ENCODE assay signal across 8 mouse cellular contexts in genomic region chr9:108507619-108508434, GRCm38 (mm10). TPM values are rescaled to one million over a fixed set of nuclear protein-coding genes. Genes with fewer than 3 reads are reported as not detected.
DNase-seq lines count a peak whose midpoint lies in the region; ATAC-seq and TF ChIP-seq lines count a peak whose summit lies in the region.

TSS of gene Qars (plus strand) at chr9:108507706.

- DNase-seq in G1E (ENCODE audit: low spot score): peak; percentile 97
- DNase-seq in cerebellum, adult 18-20 months: peak; percentile 94 to 96
- DNase-seq in heart, postnatal 36 days: peak; percentile 91 to 92
- DNase-seq in layer of hippocampus, adult 2 months (ENCODE audit: low spot score in 2 of 2): peak; percentile 87 to 94
- DNase-seq in lung, embryonic 14.5 days: peak; percentile 98
- peak; percentile 94 for DNase-seq in thymus, adult 2 months

- no peaks in the 10 kb centered on the region for H3K27me3 ChIP-seq in G1E (ENCODE audit: insufficient read depth, low read length)
- no peaks in the 10 kb centered on the region for H3K27me3 ChIP-seq in forebrain, embryonic 16.5 days (replicated peaks; ENCODE audit: control insufficient read depth, insufficient read depth, low read length)
- no peaks in the 10 kb centered on the region for H3K27me3 ChIP-seq in lung, embryonic 14.5 days (ENCODE audit: insufficient read depth, low read length)
- H3K27me3 ChIP-seq in thymus, adult 2 months (ENCODE audit: control insufficient read depth, insufficient read depth, low read length): no peaks in the 10 kb centered on the region

- peak within 1 kb of the TSS; percentile 49 for H3K9ac ChIP-seq in forebrain, embryonic 16.5 days (replicated peaks; ENCODE audit: low read depth, low read length)
- H3K9ac ChIP-seq in lung, embryonic 14.5 days: peak within 1 kb of the TSS; percentile 71

- no peaks in the 10 kb centered on the region for H3K9me3 ChIP-seq in G1E (replicated peaks)
- H3K9me3 ChIP-seq in forebrain, embryonic 16.5 days (ENCODE audit: control insufficient read depth, low read length): no peaks in the 10 kb centered on the region
- H3K9me3 ChIP-seq in lung, embryonic 14.5 days (ENCODE audit: low read depth, low read length): no peaks in the 10 kb centered on the region

- peak; percentile 97 for ATAC-seq in G1E (ENCODE audit: extremely low read depth, insufficient number of reproducible peaks, low FRiP score, poor library complexity, severe bottlenecking)
- ATAC-seq in forebrain, embryonic 16.5 days: peak; percentile 97
- peak; percentile 97 for ATAC-seq in lung, embryonic 14.5 days (ENCODE audit: insufficient read depth)

- H3K4me3 ChIP-seq in G1E (ENCODE audit: low read depth, low read length): peak within 1 kb of the TSS; percentile 84
- H3K4me3 ChIP-seq in forebrain, embryonic 16.5 days (replicated peaks; ENCODE audit: low read length): peak within 1 kb of the TSS; percentile 63
- H3K4me3 ChIP-seq in layer of hippocampus, adult 2 months: peak within 1 kb of the TSS; percentile 78
- peak within 1 kb of the TSS; percentile 72 for H3K4me3 ChIP-seq in lung, embryonic 14.5 days (ENCODE audit: low read depth, low read length)
- peak within 1 kb of the TSS; percentile 90 for H3K4me3 ChIP-seq in olfactory bulb, adult 2 months (ENCODE audit: insufficient read depth, low read depth, low read length)
- peak within 1 kb of the TSS; percentile 62 for H3K4me3 ChIP-seq in thymus, adult 2 months (ENCODE audit: control insufficient read depth, insufficient read depth, low read length)

- H3K4me2 ChIP-seq in forebrain, embryonic 16.5 days (ENCODE audit: low read length): peak within 1 kb of the TSS; percentile 83
- H3K4me2 ChIP-seq in lung, embryonic 14.5 days: peak within 1 kb of the TSS; percentile 92

- H3K4me1 ChIP-seq in G1E (ENCODE audit: insufficient read depth, low read depth, low read length): peaks cover 24% of the 10 kb centered on the region
- H3K4me1 ChIP-seq in forebrain, embryonic 16.5 days (replicated peaks; ENCODE audit: control insufficient read depth, insufficient read depth, low read length): peaks cover 15% of the 10 kb centered on the region
- H3K4me1 ChIP-seq in lung, embryonic 14.5 days (ENCODE audit: insufficient read depth): 0 out of 2 replicates have a peak, but pooled peaks cover 4% of the 10 kb centered on the region
- H3K4me1 ChIP-seq in olfactory bulb, adult 2 months (ENCODE audit: control insufficient read depth, insufficient read depth, low read length): peaks cover 5% of the 10 kb centered on the region
- H3K4me1 ChIP-seq in thymus, adult 2 months (replicated peaks; ENCODE audit: control insufficient read depth, insufficient read depth, low read length): peaks cover 16% of the 10 kb centered on the region

- peak; percentile 30; the same call in 1 of the 2 replicates for TF ChIP-seq POLR2A in olfactory bulb, adult 2 months (IDR thresholded peaks at IDR 0.05; ENCODE audit: insufficient read depth, low read depth, low read length)
- peak; percentile 49 for TF ChIP-seq POLR2A in thymus, adult 2 months (IDR thresholded peaks at IDR 0.05; ENCODE audit: control insufficient read depth, extremely low read depth, insufficient read depth, low read length, poor library complexity)

- H3K36me3 ChIP-seq in G1E (replicated peaks): peaks cover 59% of the 10 kb centered on the region
- H3K36me3 ChIP-seq in forebrain, embryonic 16.5 days (ENCODE audit: control insufficient read depth, insufficient read depth): peaks cover 14% of the 10 kb centered on the region
- H3K36me3 ChIP-seq in lung, embryonic 14.5 days (ENCODE audit: insufficient read depth): peaks cover 46% of the 10 kb centered on the region
- H3K36me3 ChIP-seq in thymus, adult 2 months (ENCODE audit: control insufficient read depth, insufficient read depth, low read length): peaks cover 31% of the 10 kb centered on the region

- intact Hi-C loops in heart, postnatal 36 days (cut with DNase I): loop anchor here (2.0 kb wide), 1 partner anchor 15 kb away; no protein-coding TSS in a partner anchor

- H3K27ac ChIP-seq in forebrain, embryonic 16.5 days (ENCODE audit: low read length): peak within 1 kb of the TSS; percentile 74
- H3K27ac ChIP-seq in layer of hippocampus, adult 2 months: peak within 1 kb of the TSS; percentile 83
- H3K27ac ChIP-seq in lung, embryonic 14.5 days (ENCODE audit: low read depth): peak within 1 kb of the TSS; percentile 79
- H3K27ac ChIP-seq in olfactory bulb, adult 2 months (ENCODE audit: insufficient read depth, low read depth, low read length): peak within 1 kb of the TSS; percentile 79
- peak within 1 kb of the TSS; percentile 71; the same call in 1 of the 2 replicates for H3K27ac ChIP-seq in thymus, adult 2 months (ENCODE audit: control insufficient read depth, insufficient read depth, low read length)

- WGBS in forebrain, embryonic 16.5 days: under 1% methylated on average over 37 of the region's 37 CpGs
- WGBS in lung, embryonic 14.5 days: under 1% methylated on average over 37 of the region's 37 CpGs
- under 1% methylated on average over 37 of the region's 37 CpGs for WGBS in olfactory bulb, adult 2 months
- under 1% methylated on average over 37 of the region's 37 CpGs for WGBS in thymus, adult 2 months

- no peak for TF ChIP-seq CTCF in G1E (IDR thresholded peaks at IDR 0.05; ENCODE audit: low read depth, low read length)
- TF ChIP-seq CTCF in layer of hippocampus, adult 2 months (conservative IDR thresholded peaks at IDR 0.05): no peak; the same call in 1 of the 2 replicates
- TF ChIP-seq CTCF in lung, embryonic 14.5 days (IDR thresholded peaks at IDR 0.05; ENCODE audit: low read depth): no peak
- no peak for TF ChIP-seq CTCF in olfactory bulb, adult 2 months (IDR thresholded peaks at IDR 0.05; ENCODE audit: insufficient read depth, low read depth, low read length)
- TF ChIP-seq CTCF in thymus, adult 2 months (IDR thresholded peaks at IDR 0.05; ENCODE audit: borderline replicate concordance, control insufficient read depth, extremely low read depth, insufficient read depth, low read length, poor library complexity): no peak

RNA-seq across cellular contexts. Expression of gene Qars, which starts in this region (rescaled TPM):
- 320 and 349 TPM in 2 replicates for total RNA-seq in G1E (2014; fragmentation: Nextera tagmentation)
- 196 and 201 TPM in 2 replicates for total RNA-seq in G1E (2017)
- 138 and 248 TPM in 2 replicates for polyA plus RNA-seq in G1E (2012)
- 69.1 and 71.5 TPM in 2 replicates for polyA plus RNA-seq in forebrain, embryonic 16.5 days (2015; fragmentation: Nextera tagmentation; extraction: Ambion mirVana)
- total RNA-seq in heart, postnatal 36 days (2021): 10 to 100 TPM; 78.8 to 82.3 TPM
- total RNA-seq in layer of hippocampus, adult 2 months (2021): 10 to 100 TPM; 74.9 to 79.8 TPM
- 97.1 and 97.7 TPM in 2 replicates for polyA plus RNA-seq in lung, embryonic 14.5 days (2014; fragmentation: Nextera tagmentation; extraction: Ambion mirVana)
- not detected in 2 replicates for polyA plus RNA-seq in olfactory bulb, adult 2 months (2012; ENCODE audit: insufficient read depth, insufficient read length, low replicate concordance, missing spikeins)
- 376 and 382 TPM in 2 replicates for polyA plus RNA-seq in thymus, adult 2 months (2012; rRNA removed)

Comparison
In these comparisons a context has a peak if more than half of its experiments do, and no peak if none do; other contexts are left out.
1. Peak in every context shown above with its lines: DNase-seq, ATAC-seq, H3K4me3 ChIP-seq and H3K27ac ChIP-seq.
2. RNA of gene Qars (polyA plus RNA-seq): 376 to 382 TPM in thymus, adult 2 months, 138 to 248 TPM in G1E, 97.1 to 97.7 TPM in lung, embryonic 14.5 days and 69.1 to 71.5 TPM in forebrain, embryonic 16.5 days; not detected in olfactory bulb, adult 2 months; every median in the first group is over 10 times any median in the second.